Mouse (Mus musculus): ENCODE measurements at regions not wholly inside any gene's neighbourhood (a gene's known extent, or its start where the extent isn't known, plus 50 kb on each side); places are given as distances from the start of the nearest gene placed in this dataset.

- ATAC-seq (ENCODE audit: low FRiP score) = no peak
- 86% methylated on average over 6 of the region's 6 CpGs for WGBS
- H3K27ac ChIP-seq = no peak overlapping the region
- no peak overlapping the region for H3K9ac ChIP-seq
- H3K4me2 ChIP-seq (replicated peaks) = no peak overlapping the region
- 0 out of 2 replicates have a peak, but pooled peaks cover 4% of the 10 kb centered on the region for H3K4me1 ChIP-seq
- H3K27me3 ChIP-seq = no peaks in the 10 kb centered on the region
- H3K4me3 ChIP-seq = no peak overlapping the region
- no peaks in the 10 kb centered on the region for H3K9me3 ChIP-seq (replicated peaks)
- H3K36me3 ChIP-seq = no peaks in the 10 kb centered on the region
Measured at GRCm38 (mm10) chr12:54402591-54402990, 198.9 kb upstream of the Egln3 start.

- Histone ChIP-seq H3K9me3 (replicated peaks) (no peaks in the 10 kb centered on the region), H3K4me1 (0 out of 2 replicates have a peak, but pooled peaks cover 4% of the 10 kb centered on the region), H3K9ac (no peak overlapping the region), H3K4me2 (replicated peaks) (no peak overlapping the region), H3K36me3 (no peaks in the 10 kb centered on the region), H3K4me3 (no peak overlapping the region), H3K27me3 (no peaks in the 10 kb centered on the region), H3K27ac (no peak overlapping the region)
- WGBS = 42% methylated on average over 1 of the region's 1 CpGs
- no peak for ATAC-seq (ENCODE audit: low FRiP score)
Measured at GRCm38 (mm10) chr12:54401665-54402064, 198.0 kb upstream of the Egln3 start.

- 80% methylated on average over 5 of the region's 5 CpGs for WGBS
- Histone ChIP-seq H3K27ac (no peak overlapping the region), H3K27me3 (no peaks in the 10 kb centered on the region)
Measured at GRCm38 (mm10) chr12:54400084-54400483, 196.4 kb upstream of the Egln3 start.

GRCm38 (mm10) chr12:54398080-54398479 is 194.4 kb upstream of the Egln3 start:
- no peak overlapping the region for H3K9ac ChIP-seq
- WGBS = 83% methylated on average over 6 of the region's 6 CpGs
- ATAC-seq (ENCODE audit: low FRiP score) = no peak
- H3K4me1 ChIP-seq = no peaks in the 10 kb centered on the region
- no peaks in the 10 kb centered on the region for H3K36me3 ChIP-seq
- H3K4me3 ChIP-seq = no peak overlapping the region
- no peaks in the 10 kb centered on the region for H3K9me3 ChIP-seq (replicated peaks)
- H3K27me3 ChIP-seq = no peaks in the 10 kb centered on the region
- no peak overlapping the region for H3K4me2 ChIP-seq (replicated peaks)
- H3K27ac ChIP-seq = no peak overlapping the region

More at GRCm38 (mm10) chr12:54400084-54400483, 196.4 kb upstream of the Egln3 start:
- H3K36me3 ChIP-seq = no peaks in the 10 kb centered on the region
- ATAC-seq (ENCODE audit: low FRiP score) = no peak
- H3K4me1 ChIP-seq = 0 out of 2 replicates have a peak, but pooled peaks cover 2% of the 10 kb centered on the region
- no peak overlapping the region for H3K9ac ChIP-seq
- H3K9me3 ChIP-seq (replicated peaks) = no peaks in the 10 kb centered on the region
- H3K4me3 ChIP-seq = no peak overlapping the region
- H3K4me2 ChIP-seq (replicated peaks) = no peak overlapping the region

GRCm38 (mm10) chr12:54396952-54397351 is 193.3 kb upstream of the Egln3 start:
- ATAC-seq (ENCODE audit: low FRiP score) = no peak
- Histone ChIP-seq H3K9ac (no peak overlapping the region), H3K36me3 (no peaks in the 10 kb centered on the region), H3K9me3 (replicated peaks) (no peaks in the 10 kb centered on the region), H3K27me3 (no peaks in the 10 kb centered on the region), H3K4me3 (no peak overlapping the region), H3K27ac (no peak overlapping the region), H3K4me1 (no peaks in the 10 kb centered on the region), H3K4me2 (replicated peaks) (no peak overlapping the region)

GRCm38 (mm10) chr12:54396341-54396740 is 192.7 kb upstream of the Egln3 start:
- Histone ChIP-seq H3K9ac (no peak overlapping the region), H3K4me3 (no peak overlapping the region), H3K27me3 (no peaks in the 10 kb centered on the region), H3K36me3 (no peaks in the 10 kb centered on the region), H3K9me3 (replicated peaks) (no peaks in the 10 kb centered on the region), H3K27ac (no peak overlapping the region), H3K4me2 (replicated peaks) (no peak overlapping the region), H3K4me1 (no peaks in the 10 kb centered on the region)
- no peak for ATAC-seq (ENCODE audit: low FRiP score)
- WGBS = 80% methylated on average over 5 of the region's 5 CpGs

- Histone ChIP-seq H3K27me3 (no peaks in the 10 kb centered on the region), H3K9me3 (replicated peaks) (no peaks in the 10 kb centered on the region), H3K4me2 (replicated peaks) (no peak overlapping the region), H3K4me3 (no peak overlapping the region), H3K4me1 (no peaks in the 10 kb centered on the region), H3K9ac (no peak overlapping the region), H3K27ac (no peak overlapping the region), H3K36me3 (no peaks in the 10 kb centered on the region)
- 64% methylated on average over 4 of the region's 4 CpGs for WGBS
- ATAC-seq (ENCODE audit: low FRiP score) = no peak
Measured at GRCm38 (mm10) chr12:54385401-54385800, 181.7 kb upstream of the Egln3 start.

GRCm38 (mm10) chr12:54384116-54384515 is 180.5 kb upstream of the Egln3 start:
- Histone ChIP-seq H3K4me1 (no peaks in the 10 kb centered on the region), H3K27me3 (no peaks in the 10 kb centered on the region), H3K4me2 (replicated peaks) (no peak overlapping the region), H3K36me3 (no peaks in the 10 kb centered on the region), H3K9me3 (replicated peaks) (no peaks in the 10 kb centered on the region), H3K27ac (no peak overlapping the region), H3K4me3 (no peak overlapping the region), H3K9ac (no peak overlapping the region)
- WGBS = 60% methylated on average over 3 of the region's 3 CpGs
- no peak for ATAC-seq (ENCODE audit: low FRiP score)

- no peak overlapping the region for H3K4me2 ChIP-seq (replicated peaks)
- no peaks in the 10 kb centered on the region for H3K27me3 ChIP-seq
- 97% methylated on average over 2 of the region's 2 CpGs for WGBS
- H3K27ac ChIP-seq = no peak overlapping the region
- H3K36me3 ChIP-seq = no peaks in the 10 kb centered on the region
- no peaks in the 10 kb centered on the region for H3K9me3 ChIP-seq (replicated peaks)
- no peak for ATAC-seq (ENCODE audit: low FRiP score)
- no peak overlapping the region for H3K4me3 ChIP-seq
- H3K4me1 ChIP-seq = no peaks in the 10 kb centered on the region
- no peak overlapping the region for H3K9ac ChIP-seq
Measured at GRCm38 (mm10) chr12:54382965-54383364, 179.3 kb upstream of the Egln3 start.

GRCm38 (mm10) chr12:54382061-54382460 is 178.4 kb upstream of the Egln3 start:
- WGBS = 93% methylated on average over 6 of the region's 6 CpGs
- Histone ChIP-seq H3K9ac (no peak overlapping the region), H3K36me3 (no peaks in the 10 kb centered on the region), H3K4me2 (replicated peaks) (no peak overlapping the region), H3K4me3 (no peak overlapping the region), H3K27me3 (no peaks in the 10 kb centered on the region), H3K9me3 (replicated peaks) (no peaks in the 10 kb centered on the region), H3K4me1 (no peaks in the 10 kb centered on the region), H3K27ac (no peak overlapping the region)
- ATAC-seq (ENCODE audit: low FRiP score) = no peak

GRCm38 (mm10) chr12:54380322-54380721 is 176.7 kb upstream of the Egln3 start:
- H3K27ac ChIP-seq = no peak overlapping the region
- no peak overlapping the region for H3K4me2 ChIP-seq (replicated peaks)
- H3K4me3 ChIP-seq = no peak overlapping the region
- no peaks in the 10 kb centered on the region for H3K4me1 ChIP-seq
- H3K9ac ChIP-seq = no peak overlapping the region
- 91% methylated on average over 5 of the region's 5 CpGs for WGBS
- H3K27me3 ChIP-seq = no peaks in the 10 kb centered on the region
- no peaks in the 10 kb centered on the region for H3K36me3 ChIP-seq
- no peaks in the 10 kb centered on the region for H3K9me3 ChIP-seq (replicated peaks)
- no peak for ATAC-seq (ENCODE audit: low FRiP score)

GRCm38 (mm10) chr12:54378576-54378975 is 174.9 kb upstream of the Egln3 start:
- no peak overlapping the region for H3K9ac ChIP-seq

GRCm38 (mm10) chr12:54374060-54374459 is 170.4 kb upstream of the Egln3 start:
- no peak for ATAC-seq (ENCODE audit: low FRiP score)
- no peak overlapping the region for H3K4me3 ChIP-seq
- no peaks in the 10 kb centered on the region for H3K9me3 ChIP-seq (replicated peaks)
- no peak overlapping the region for H3K4me2 ChIP-seq (replicated peaks)
- WGBS = 81% methylated on average over 4 of the region's 4 CpGs
- H3K27ac ChIP-seq = no peak overlapping the region
- no peaks in the 10 kb centered on the region for H3K36me3 ChIP-seq
- H3K27me3 ChIP-seq = no peaks in the 10 kb centered on the region
- H3K4me1 ChIP-seq = no peaks in the 10 kb centered on the region
- no peak overlapping the region for H3K9ac ChIP-seq

More at GRCm38 (mm10) chr12:54378576-54378975, 174.9 kb upstream of the Egln3 start:
- Histone ChIP-seq H3K9me3 (replicated peaks) (no peaks in the 10 kb centered on the region), H3K27me3 (no peaks in the 10 kb centered on the region), H3K4me2 (replicated peaks) (no peak overlapping the region), H3K4me3 (no peak overlapping the region), H3K4me1 (no peaks in the 10 kb centered on the region), H3K27ac (no peak overlapping the region), H3K36me3 (no peaks in the 10 kb centered on the region)
- no peak for ATAC-seq (ENCODE audit: low FRiP score)
- WGBS = 85% methylated on average over 2 of the region's 2 CpGs
